Mouse (Mus musculus): ENCODE data around the gene Sell.

Gene Sell

DNA sequence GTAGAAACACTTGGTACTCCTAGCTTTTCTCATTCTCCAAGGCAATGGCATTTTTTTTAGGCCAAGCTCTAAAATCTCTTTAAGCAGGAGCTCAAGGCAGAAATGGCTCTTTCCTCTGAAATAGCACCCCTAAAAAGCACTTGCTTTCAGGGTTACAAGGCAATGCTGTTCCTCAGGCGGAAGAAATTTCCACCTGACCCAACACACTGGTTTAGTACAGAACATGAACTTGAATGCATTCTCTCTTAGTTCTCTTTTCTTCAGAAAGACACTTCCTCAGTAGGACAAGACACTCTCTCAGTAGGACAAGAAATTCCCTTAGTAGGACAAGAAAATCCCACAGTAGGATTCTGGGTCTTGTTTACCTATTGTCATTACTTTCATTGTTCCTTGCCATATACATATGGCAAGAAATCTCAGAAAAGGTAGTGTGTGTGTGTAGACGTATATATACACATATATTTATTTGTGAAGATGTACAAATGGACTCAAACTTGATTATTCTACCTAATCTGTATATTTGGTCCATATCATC, 12.9 kb downstream of the Sell start:
- no peak for DNase-seq (ENCODE audit: extremely low spot score, low spot score)

DNA sequence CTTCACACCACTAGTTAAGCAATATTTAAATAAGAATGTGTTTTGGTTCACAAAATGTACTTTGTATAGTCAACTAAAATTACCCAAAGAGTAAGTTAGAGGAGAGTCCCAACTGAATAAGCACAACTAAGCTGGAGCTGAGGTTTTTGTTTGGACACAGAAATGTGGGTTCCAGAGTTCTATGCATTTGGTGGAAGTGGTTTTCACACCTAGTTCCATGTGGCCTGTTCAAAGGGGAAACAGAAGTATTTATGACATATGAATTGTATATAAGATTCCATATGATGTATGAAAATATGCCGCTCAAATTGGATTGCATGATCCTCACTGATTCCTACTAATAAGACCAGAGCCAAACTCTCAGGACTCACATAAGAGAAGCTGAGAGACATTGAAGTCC, 13.6 kb downstream of the Sell start:
- DNase-seq (ENCODE audit: extremely low spot score, low spot score) = no peak

DNA sequence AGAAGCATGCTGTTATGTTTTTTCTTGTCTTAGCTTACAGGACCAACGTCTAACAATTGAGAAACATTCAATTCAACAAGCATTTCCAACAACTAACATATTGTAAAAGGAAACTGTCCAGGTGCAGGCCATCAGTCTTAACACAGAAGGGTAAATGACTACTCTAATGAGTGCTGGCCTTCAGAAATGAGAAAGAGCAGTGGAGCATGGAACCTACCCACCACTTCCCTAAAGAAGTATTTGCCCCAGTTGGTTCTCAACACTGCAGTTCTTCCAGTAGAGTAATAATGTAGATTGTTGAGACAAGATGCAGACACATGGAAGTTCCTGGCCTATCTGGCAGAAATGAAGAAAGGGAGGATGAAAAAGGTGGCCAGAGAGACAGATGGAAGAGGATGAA, 14.7 kb downstream of the Sell start:
- DNase-seq (ENCODE audit: extremely low spot score, low spot score) = no peak

GRCm38 (mm10) chr1:164077031-164077430, 15.2 kb downstream of the Sell start:
- no peak for DNase-seq (ENCODE audit: extremely low spot score, low spot score)

GRCm38 (mm10) chr1:164078323-164078741, 16.6 kb downstream of the Sell start:
- no peak for DNase-seq (ENCODE audit: extremely low spot score, low spot score)

DNA sequence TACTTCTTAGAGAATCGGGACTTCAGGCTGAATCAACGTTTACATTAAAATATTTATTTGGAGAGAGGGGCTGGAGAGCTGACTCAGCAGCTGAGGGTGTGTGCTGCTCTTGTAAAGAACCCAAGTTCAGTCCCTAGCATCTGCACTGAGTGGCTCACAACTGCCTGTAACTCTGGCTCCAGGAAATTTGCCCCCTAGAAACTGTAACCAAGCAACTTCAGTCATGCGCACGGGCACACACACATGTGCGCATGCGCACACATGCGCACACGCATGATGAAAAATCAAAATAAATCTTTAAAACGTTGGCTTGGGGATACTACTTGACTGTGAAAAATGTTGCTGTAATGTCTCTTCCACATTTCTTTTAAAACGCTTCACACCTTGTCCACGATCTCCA, 17.3 kb downstream of the Sell start:
- DNase-seq (ENCODE audit: extremely low spot score, low spot score) = no peak

DNA sequence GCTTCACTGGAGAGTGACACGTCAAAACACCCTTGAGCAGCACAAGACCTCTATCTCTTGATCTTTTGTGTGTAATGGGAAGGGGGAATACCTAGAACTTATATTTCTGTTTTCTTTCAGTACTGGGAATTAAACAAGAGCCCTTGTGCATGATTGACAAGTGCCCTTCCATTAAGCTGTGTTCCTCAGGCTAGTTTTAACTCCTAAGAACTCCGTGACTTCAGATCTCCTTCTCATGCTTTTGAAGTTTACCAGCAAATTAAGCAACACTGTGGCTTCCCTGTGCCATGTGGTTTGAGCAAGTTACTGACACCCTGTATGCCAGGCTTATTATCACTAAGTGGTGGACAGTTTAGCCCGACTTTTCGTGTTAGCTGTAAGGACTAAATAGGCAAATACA, 21.3 kb downstream of the Sell start:
- DNase-seq (ENCODE audit: extremely low spot score, low spot score) = no peak

- no peak for DNase-seq (ENCODE audit: extremely low spot score, low spot score)
Observed at GRCm38 (mm10) chr1:164086797-164087196, 25.0 kb downstream of the Sell start.

DNA sequence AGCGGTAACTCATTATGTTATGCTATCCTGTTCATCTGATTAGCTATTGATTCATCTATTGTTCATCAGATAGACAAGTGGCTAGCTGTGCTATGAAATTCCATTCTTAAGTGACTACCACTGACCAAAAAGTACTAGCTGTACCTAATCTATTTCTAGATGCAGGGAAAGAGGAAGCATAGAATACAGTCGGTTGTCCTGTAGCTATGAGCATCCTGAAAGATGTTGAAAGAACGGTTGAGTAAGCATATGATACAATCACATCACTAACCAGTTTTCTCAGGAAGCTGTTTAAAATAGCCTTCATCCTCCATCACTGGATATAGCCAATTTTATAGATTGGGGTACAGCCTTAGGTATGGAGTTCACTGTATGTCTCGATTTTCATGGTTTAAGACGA, 26.1 kb downstream of the Sell start:
- DNase-seq (ENCODE audit: extremely low spot score, low spot score) = no peak

GRCm38 (mm10) chr1:164096780-164097179, 35.0 kb downstream of the Sell start:
- no peak for DNase-seq (ENCODE audit: extremely low spot score, low spot score)

DNA sequence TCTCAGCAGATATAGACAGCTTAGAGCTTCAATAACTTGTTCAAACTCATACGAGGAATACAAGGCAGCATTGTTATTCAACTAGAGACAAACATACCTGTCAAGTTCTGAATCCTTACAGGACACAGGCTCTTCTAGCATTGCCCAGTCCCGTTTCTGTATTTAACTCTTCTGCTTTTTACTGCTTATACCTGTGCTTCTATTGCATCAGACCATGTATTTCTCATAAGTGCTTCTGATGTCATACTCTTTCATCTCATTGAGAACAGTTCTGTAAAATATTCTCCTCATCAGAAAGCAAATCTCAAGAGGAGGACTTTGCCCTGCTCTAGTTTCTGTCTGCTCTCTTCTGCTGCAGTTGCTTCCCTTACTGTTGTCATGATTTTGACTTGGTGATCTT, 36.1 kb downstream of the Sell start:
- DNase-seq (ENCODE audit: extremely low spot score, low spot score) = no peak

GRCm38 (mm10) chr1:164098372-164098771, 36.6 kb downstream of the Sell start:
- DNase-seq (ENCODE audit: extremely low spot score, low spot score) = no peak

DNA sequence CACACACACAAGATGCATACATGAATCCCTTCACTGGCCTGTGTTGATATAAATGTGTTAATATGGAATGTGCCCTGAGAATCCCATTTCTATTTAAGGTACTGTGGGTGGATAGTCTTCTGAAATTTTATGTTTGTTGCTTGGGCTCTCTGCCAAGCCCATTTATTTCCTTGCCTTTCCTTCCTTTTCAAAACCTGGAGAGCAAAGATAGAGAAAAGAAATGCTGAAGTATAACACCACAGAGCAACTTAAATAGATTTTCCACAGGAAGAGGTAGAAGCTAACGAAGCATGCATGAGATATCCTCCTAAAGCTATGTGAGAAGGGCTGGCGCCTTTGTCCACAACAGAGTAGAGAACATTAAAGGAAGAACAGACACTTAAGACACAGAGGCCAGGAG, 48.0 kb downstream of the Sell start:
- no peak for DNase-seq (ENCODE audit: extremely low spot score, low spot score)

GRCm38 (mm10) chr1:164110591-164111329, 49.0 kb downstream of the Sell start:
- DNase-seq (ENCODE audit: extremely low spot score, low spot score) = no peak

DNA sequence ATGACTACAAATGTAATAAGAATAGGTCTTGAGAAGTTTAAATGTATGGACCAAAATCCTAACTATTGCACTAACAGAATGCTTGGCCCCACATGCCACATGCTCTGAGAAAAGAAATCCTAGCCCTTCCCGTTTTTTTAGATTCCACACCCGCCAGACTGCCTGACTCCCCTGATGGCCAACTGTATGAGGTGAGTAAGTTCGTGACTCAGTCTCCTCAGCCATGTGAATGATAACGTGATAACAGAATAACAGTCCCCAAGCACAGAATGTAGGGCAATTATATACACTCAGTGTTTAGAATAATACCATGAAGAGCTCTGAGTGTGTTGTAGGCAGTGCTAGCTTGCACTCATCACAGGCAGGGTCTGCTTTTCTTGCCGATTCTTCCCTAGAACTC, 52.5 kb downstream of the Sell start:
- no peak for DNase-seq (ENCODE audit: extremely low spot score, low spot score)

- no peak for DNase-seq (ENCODE audit: extremely low spot score, low spot score)
Observed at GRCm38 (mm10) chr1:164114947-164115493, 53.2 kb downstream of the Sell start, which contains the start of gene Selp. Gene Selp (plus strand): TSS chr1:164115264.

DNA sequence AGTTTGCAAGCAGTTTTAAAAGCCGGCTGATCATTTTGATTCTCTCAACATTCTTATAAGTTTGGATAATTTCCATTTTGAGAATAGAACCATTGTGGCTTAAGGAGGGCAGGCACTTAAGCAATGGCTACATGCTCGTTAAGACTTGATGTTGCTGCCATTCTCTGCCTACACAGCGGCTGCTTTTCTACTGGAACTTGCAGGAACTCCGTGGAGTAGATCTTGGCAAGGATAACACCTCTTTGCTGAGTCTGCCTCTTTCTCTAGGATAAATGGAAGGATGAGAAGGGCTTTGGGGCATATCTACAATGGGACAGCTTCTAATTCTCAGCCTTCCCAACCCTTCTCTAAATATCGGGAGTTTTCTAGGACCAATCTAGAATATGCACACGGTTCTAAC, 53.9 kb downstream of the Sell start:
- DNase-seq (ENCODE audit: extremely low spot score, low spot score) = no peak

- DNase-seq (ENCODE audit: extremely low spot score, low spot score) = no peak
Observed at GRCm38 (mm10) chr1:164117869-164118268, 56.1 kb downstream of the Sell start.

DNA sequence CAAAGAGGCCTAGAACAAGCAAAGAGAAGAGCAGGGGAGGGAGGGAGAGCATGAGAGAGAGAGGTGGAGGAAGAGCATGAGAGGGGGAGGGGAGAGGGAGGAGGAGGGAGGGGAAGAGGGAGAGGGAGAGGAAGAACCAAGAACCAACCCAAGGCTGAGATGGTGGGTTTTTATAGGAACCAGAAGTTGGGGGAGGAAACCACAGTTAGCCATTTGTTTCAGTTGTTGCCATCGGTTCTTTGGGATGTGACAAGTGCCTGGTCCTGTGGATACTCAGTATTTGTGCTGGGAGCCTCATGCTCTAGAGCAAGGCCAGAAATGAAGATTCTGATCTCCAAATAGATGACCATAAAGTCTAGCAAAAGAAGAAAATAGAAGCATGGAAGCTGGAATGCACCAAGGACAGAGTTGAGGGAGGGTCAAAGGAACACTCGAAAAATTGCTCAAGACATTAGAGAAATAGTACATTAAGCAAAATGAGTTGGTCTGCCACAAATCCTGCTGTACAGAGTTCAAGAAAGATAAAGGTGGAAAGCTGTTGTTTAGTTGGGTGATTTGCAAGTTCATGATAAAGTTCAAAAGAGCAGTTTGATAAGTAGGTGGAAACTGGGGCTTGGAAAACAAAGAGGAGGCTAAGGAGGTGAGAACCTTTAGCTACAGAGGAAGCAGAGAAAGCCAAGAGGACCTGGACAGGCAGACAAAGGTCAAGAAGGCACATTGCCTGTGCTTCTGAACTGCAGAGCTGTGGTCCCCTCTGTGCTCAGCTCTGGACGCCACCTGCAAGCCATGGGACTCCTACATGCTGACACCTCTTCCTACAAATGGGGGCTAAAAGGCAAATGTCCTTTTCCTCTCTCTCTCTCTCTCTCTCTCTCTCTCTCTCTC, 58.4 kb downstream of the Sell start:
- DNase-seq (ENCODE audit: extremely low spot score, low spot score) = no peak

DNA sequence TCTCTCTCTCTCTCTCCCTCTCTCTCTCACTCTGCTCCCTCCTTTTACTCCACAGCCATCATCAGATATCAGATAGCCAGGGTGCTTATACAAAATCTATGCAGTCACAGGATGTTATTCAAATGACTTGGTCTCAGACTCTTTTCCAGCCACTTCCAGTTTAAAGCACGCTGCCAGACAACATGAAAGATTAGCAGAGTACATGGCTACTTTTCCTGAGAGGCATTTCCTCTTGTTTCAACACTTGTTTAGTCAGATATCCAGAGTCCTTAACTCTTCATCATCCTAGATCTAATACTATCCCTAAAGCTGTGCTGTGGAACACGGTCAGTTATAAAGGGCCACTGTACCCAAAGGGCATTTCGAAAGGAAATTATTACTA, 59.0 kb downstream of the Sell start:
- no peak for DNase-seq (ENCODE audit: extremely low spot score, low spot score)

DNA sequence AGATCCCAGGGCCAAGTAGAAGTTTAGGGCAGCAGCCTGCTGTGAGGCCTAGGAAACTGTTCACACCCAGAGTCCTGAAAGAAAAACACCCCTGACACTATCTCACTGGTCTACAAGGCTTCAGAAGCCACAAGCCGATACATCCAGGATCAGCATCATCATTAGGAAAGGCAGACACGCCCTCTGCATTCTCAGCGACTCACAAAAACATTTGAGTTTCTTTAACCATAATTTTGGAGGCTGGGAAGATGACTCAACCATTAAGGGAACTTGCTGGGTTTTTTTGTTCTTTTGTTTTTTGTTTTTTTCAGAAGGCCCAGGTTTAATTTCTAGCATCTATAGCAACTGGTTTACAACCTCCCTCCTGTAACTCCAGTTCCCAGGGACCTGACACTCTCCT, 62.1 kb downstream of the Sell start:
- no peak for DNase-seq (ENCODE audit: extremely low spot score, low spot score)

GRCm38 (mm10) chr1:164130013-164130412, 68.2 kb downstream of the Sell start:
- no peak for DNase-seq (ENCODE audit: extremely low spot score, low spot score)

Data from neural tube, embryonic 10.5 days (tissue).